Mouse (Mus musculus): ENCODE measurements around the gene Blvra. TPM values are rescaled to one million over a fixed set of nuclear protein-coding genes. Genes with fewer than 3 reads are reported as not detected.
"Not testable (repeated sequence)": the region's sequence is repeated elsewhere in the genome, so short reads cannot be mapped to it uniquely, and the experiment has no call there.

The Blvra gene
- total RNA-seq, 2 experiments from 2014 or later, result 27.3 to 28.4 TPM

DNA sequence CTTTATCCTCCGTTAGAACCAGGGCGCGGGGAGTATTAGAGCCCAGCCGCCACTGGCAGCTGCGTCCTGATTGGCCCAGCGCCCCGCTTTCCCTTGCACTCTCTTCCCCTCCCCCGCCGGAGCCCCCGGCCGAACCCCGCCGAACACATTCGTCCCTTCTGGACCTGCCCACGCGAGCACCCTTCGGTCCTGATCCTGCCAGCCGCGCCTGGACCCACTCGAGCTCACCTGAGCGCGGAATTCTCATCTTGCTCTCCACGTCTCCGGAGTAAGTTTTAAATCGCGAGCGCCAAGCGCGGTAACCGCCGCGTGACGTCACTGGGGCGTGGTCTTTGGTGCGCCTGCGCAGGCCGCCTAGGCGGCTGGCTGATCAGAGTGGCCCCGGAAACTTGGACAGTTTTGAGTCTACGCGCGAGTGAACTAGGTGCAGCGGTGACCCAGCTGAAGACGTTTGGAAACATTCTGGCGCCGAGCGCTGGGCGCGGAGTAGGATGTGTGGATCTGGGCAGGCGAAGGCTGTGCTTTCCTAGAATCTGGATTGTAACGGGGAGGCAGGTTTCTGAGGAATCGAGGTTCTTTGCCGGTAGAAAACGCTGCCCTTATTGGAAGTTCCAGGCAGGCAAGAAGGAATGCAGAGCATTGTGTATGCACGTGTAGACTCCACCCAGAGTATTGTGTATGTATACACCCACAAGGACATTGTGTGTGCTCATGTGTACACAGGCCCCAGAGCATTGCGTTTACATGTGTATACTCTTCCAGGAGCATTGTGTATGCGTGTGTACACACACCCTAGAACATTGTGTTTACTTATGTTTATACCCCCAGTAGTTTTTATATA is 63.4 kb downstream of the Blvra start, which contains the start of gene Ncaph:
Gene Ncaph, minus strand, starts transcription at position 334 of the 841 bp plus-strand sequence.
- peak; percentile 85 to 88 for DNase-seq (ENCODE audit: low spot score in 2 of 2)
- intact Hi-C loops (cut with DNase I), result no loop called here

DNA sequence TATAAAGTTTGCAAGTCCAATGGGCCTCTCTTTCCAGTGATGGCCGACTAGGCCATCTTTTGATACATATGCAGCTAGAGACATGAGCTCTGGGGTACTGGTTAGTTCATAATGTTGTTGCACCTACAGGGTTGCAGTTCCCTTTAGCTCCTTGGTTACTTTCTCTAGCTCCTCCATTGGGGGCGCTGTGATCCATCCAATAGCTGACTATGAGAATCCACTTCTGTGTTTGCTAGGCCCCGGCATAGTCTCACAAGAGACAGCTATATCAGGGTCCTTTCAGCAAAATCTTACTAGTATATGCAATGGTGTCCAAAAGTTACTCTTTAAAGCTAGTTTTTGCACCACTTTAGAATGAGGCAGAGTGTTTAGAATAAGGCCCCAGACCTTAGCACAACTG is 64.8 kb downstream of the Blvra start:
- intact Hi-C loops (cut with DNase I); DNase-seq (ENCODE audit: low spot score in 2 of 2): not testable (repeated sequence)

DNA sequence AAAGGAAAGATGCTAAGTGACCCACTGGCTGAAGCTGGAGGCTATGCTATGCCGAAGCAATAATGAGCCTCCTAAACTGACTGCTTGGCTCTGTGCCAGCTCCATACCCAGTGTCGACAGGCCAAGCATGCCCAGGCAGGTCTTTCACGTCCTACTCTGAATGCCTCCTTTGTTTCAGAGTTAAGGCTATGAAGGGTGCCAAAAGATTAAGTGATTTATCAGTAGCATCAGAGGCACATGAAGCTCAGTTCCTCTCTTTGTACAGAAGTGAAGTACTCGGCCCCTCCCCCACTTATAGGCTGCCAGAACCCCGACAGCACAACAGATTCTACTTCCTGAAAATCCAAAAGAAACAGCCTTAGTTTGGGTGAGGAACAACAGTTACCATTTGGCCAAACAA is 66.5 kb downstream of the Blvra start:
- no peak for DNase-seq (ENCODE audit: low spot score in 2 of 2)
- intact Hi-C loops (cut with DNase I), result no loop called here

DNA sequence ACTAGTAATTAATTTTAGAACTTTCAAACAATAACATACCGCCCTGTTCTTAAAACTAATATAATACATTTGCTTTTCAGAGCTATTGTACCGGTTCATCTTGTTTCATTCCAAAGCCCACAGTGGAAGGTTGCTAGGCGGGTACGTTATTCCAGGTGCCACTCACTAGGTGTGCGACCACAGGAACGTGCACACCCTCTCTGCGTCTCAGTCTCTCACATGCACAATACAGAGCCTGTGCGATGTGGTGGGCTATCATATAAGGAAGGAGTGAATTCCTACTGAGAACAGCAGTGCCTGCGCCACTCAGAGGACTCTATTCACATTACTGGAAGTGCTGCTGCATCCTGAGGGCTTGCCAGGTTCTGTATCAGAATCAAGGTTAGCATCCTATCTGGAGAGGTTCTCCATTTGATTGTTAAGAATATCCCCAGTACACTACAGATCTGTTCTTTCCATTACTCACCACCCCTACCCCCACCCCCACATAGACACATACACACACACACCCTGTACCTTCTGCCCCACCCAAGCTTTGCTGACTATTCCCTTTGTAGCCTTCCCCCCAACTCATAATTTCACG is 67.5 kb downstream of the Blvra start:
- intact Hi-C loops (cut with DNase I), result no loop called here
- no peak for DNase-seq (ENCODE audit: low spot score in 2 of 2)

DNA sequence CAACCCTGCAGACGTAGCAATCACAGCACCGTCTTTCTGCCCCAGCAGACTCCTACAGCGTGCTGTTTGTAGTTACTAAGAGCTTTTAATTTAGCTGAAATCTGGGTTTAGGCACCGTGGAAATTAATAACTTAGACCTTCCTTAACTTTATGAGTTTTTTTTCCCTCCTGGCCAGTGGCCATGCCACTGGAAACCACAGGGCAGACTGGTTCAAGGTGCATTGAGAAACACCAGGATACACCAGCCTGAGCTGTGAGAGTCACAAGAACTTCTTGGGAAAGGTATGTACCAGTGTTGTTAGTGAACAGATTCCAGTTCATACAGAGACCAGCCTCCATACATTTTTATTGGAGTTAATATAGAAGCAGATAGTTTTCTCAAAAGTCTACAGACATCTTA is 68.0 kb downstream of the Blvra start:
- intact Hi-C loops (cut with DNase I), result no loop called here
- no peak for DNase-seq (ENCODE audit: low spot score in 2 of 2)

DNA sequence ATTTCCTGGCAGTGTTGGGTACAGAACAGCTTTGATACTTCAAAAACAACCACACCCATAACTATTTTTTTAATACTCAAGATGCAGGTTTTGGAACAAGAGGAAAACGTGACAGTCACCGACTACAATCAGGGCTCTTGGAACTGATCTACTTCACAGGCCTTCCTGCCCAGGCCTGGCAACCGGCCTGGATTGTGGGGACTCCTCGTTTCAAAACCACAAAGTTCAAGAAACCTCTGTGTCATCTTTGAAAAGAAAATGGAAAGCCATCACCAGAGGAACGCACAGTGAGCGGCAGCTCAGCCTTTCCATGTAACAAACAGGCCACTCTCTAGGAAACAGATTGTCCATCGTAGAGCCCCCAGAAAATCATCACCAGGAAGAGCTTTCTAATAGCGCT is 68.6 kb downstream of the Blvra start:
- no peak for DNase-seq (ENCODE audit: low spot score in 2 of 2)
- intact Hi-C loops (cut with DNase I), result no loop called here

DNA sequence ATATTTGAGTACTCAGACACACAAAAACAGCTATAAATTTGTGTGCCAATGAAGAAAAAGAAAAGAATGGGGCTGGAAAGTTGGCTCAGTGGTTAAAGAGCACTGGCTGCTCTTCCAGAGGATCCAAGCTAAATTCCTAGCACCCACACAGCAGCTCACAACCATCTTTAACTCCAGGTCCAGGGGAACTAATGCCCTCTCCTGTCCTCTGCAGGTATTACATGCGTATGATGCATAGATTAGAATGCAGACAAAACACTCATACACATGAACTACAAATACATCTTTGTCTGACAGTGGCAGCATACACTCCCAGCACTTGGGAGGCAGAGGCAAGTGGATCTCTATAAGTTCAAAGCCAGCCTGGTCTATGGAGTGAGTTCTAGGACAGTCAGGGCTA is 69.1 kb downstream of the Blvra start:
- intact Hi-C loops (cut with DNase I), result no loop called here
- DNase-seq (ENCODE audit: low spot score in 2 of 2), result no peak

DNA sequence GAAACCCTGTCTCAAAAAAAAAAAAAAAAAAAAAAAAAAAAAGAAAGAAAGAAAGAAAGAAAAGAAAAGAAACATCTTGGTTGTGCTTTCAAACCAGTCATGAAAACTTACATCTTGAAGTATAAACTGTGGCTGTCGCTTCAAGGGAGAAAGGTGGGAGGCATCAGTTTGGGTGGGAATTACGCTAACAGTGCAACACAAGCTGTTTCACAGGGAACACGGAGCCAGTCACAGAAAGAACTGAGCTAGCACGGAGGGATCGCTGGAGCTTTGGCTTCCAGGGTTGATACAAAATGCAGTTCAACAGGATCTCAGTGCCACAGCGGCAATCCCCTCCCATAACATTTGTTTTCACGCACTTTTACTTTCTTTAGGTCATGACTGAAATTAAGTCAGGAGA is 69.5 kb downstream of the Blvra start:
- no peak for DNase-seq (ENCODE audit: low spot score in 2 of 2)
- intact Hi-C loops (cut with DNase I), result no loop called here

DNA sequence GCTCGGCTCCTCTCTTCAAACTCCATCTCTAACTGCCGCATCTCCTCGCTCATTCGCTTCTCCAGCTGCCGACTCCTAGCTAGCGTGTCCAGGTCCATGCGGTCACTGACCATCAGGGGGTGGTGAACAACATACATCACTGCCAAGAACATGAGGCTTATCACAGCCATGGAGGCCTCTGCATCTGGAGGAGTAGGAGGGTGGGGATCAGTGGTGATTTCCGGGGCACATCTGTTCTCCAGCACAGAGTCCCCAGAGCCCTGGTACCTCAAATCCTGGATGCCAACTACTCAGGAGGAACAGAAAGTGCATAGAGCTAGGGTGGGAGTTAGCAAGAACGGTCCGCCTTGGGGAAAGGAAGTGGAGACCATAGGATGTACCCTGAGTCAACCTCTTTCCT is 71.6 kb downstream of the Blvra start:
- DNase-seq (ENCODE audit: low spot score in 2 of 2), result no peak
- intact Hi-C loops (cut with DNase I), result no loop called here

DNA sequence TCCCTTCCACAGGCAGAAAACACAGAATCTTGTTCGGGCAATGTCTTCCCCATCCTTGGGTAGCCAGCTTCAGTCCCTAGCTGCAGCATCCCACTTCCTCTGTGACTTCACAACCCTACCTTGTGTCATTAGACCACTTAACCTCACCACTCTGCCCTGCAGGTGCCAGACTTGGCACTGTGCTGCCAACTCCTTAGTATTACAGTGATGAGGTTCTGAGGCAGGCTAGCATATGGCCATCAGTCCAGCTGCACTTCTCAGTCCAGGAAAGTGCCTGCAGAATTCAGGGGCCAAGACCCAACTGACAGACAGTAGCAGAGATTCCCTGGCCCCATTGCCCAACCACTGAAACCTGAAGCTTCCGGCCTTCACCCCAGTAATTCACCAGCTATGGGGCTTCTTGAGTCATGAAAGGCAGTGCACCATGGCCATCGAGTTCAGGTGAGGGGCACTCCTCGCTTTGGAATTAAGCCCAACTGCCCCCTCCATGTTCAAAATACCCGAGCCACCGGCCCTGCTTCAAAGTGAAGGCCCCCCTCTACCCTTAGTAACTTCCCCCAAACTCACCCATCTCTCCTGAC is 72.2 kb downstream of the Blvra start:
- no peak for DNase-seq (ENCODE audit: low spot score in 2 of 2)
- intact Hi-C loops (cut with DNase I), result no loop called here

DNA sequence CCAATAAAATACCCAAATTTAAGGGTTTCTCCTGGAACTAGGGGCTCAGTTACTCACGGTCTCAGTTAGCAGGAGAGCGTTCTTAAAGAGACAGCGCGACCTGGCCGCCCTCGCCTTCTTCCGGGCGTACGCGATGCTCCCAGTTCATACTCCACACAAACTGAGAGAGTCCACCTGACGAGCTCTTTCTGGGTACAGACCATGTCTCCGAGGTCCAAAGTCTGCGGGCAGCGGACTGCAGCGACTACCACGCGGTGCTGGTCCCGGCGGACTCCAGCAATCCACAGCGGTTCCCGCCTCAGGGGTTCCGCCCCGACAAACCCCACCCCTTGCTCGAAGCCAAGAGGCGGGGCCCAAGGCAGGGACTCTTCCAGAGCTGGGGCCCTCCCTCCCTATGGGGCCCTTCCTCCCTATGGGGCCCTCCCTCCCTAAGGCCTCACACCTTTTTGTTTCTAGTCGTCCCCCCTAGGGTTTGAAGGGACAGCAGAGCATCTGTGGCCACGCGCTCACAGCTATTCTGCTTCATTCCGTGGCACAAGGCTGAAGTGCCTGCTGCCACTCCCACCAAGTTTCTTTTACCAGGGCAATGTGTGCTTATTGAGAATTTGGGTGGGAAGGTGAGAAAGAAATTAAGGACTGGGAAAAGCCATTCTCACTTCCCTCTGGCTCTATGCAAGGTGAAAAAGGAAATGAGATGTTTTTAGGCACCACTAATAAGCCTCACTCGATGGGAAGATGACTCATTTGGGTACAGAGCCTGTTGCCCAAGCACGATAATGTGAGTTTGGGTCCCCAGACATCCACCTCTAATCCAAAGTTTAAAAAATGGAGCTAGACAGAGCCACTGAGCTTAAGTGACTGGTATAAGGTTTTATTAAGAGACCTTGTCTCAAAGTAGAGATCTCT is 72.9 kb downstream of the Blvra start, which contains the start of gene Itpripl1:
Gene Itpripl1, minus strand, starts transcription at position 285 of the 906 bp plus-strand sequence.
- DNase-seq (ENCODE audit: low spot score in 2 of 2), result peak; percentile 31 to 33
- intact Hi-C loops (cut with DNase I), result no loop called here

DNA sequence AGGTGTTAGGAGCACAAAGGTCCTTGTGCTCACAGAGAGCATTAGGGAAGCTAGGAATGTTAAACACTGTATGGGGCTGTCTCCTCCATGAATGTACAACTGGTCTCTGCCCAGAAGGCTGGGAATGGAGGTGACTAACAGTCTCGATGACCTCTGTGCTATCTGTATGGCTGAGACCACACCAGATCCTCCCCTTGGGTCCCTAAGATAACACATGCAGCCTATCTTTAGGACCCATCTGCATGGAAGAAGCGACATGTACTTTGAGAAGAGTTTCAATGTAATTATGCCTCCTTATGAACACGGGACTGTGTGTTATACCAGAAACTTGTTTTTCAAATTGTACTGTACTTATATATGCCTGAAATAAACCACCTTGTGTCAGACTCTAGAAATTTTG is 75.2 kb downstream of the Blvra start:
- intact Hi-C loops (cut with DNase I), result no loop called here
- no peak for DNase-seq (ENCODE audit: low spot score in 2 of 2)

Small RNA genes lying within 50 kb of the gene (microRNA-seq; reads per million reads assigned to microRNA genes)
- gene Gm24081, result not detected

Other genes starting within 250 kb of the Blvra start
- 10 to 100 TPM; 30.4 to 42.3 TPM for gene Trpm7, start 194.4 kb upstream of the Blvra start, total RNA-seq (2021)
- 10 to 100 TPM; 23.7 to 29.2 TPM for gene Sppl2a, start 137.4 kb upstream of the Blvra start, total RNA-seq (2021)
- 10 to 100 TPM; 10.9 to 16.0 TPM for gene Ap4e1, start 61.9 kb upstream of the Blvra start, total RNA-seq (2021)
- gene Ncaph, start 63.3 kb downstream of the Blvra start, total RNA-seq (2021), result 1 to 10 TPM; 1.8 to 1.9 TPM
- gene Itpripl1, start 72.8 kb downstream of the Blvra start, total RNA-seq (2021), result 1 to 10 TPM; 1.8 to 2.6 TPM
- 1 to 10 TPM in 1 of 2 experiments, under 1 TPM in 1; 0.69 to 1.4 TPM for gene 1810024B03Rik, start 137.6 kb downstream of the Blvra start, total RNA-seq (2021)
- 10 to 100 TPM; 84.5 to 87.8 TPM for gene Snrnp200, start 137.7 kb downstream of the Blvra start, total RNA-seq (2021)
- 10 to 100 TPM; 77.3 to 90.5 TPM for gene Ciao1, start 177.2 kb downstream of the Blvra start, total RNA-seq (2021)
- 10 to 100 TPM; 74.1 to 87.5 TPM for gene Tmem127, start 177.2 kb downstream of the Blvra start, total RNA-seq (2021)
- 100 to 1,000 TPM; 107 to 119 TPM for gene Stard7, start 199.6 kb downstream of the Blvra start, total RNA-seq (2021)

Data from left cerebral cortex, postnatal 36 days (tissue).